Mouse (Mus musculus) heart, embryonic 10.5 days (tissue): ENCODE results near the gene Ttll12. TPM values are rescaled to one million over a fixed set of nuclear protein-coding genes. Genes with fewer than 3 reads are reported as not detected.

ENCODE experiments used
- DNase-seq: peaks from one replicate; pipeline ENCODE4 v3.0.0-alpha.2; 2017; ENCODE audit warnings: low spot score
- H3K27ac ChIP-seq: fragments of 300-500 bp; sonication (generic); 2 replicates; pipeline ENCODE4 v1.5.1; 2016; ENCODE audit warnings: mild to moderate bottlenecking
- H3K27me3 ChIP-seq: fragments of 300-500 bp; sonication (generic); 2 replicates; pipeline ENCODE4 v1.6.1; 2016; ENCODE audit warnings: mild to moderate bottlenecking; ENCODE audit not compliant: poor library complexity, insufficient read depth, severe bottlenecking
- H3K36me3 ChIP-seq: fragments of 300-500 bp; sonication (generic); 2 replicates; pipeline ENCODE4 v1.6.1; 2016; ENCODE audit warnings: mild to moderate bottlenecking, moderate library complexity
- H3K4me1 ChIP-seq: fragments of 300-500 bp; sonication (generic); 2 replicates; pipeline ENCODE4 v1.6.1; 2016; ENCODE audit warnings: mild to moderate bottlenecking
- H3K4me3 ChIP-seq: fragments of 300-500 bp; sonication (generic); 2 replicates; pipeline ENCODE4 v1.5.1; 2016; ENCODE audit warnings: mild to moderate bottlenecking, moderate library complexity
- H3K9me3 ChIP-seq: fragments of 300-500 bp; sonication (generic); 2 replicates; pipeline ENCODE4 v1.6.1; 2016; ENCODE audit warnings: mild to moderate bottlenecking, moderate library complexity
- WGBS: fragments of 180-500 bp; shearing (Covaris S2); methylation state at CpG from one replicate; pipeline ENCODE4 v1.1.7; 2016; 5-methylcytosine and 5-hydroxymethylcytosine counted together
- polyA plus RNA-seq: library from polyadenylated mRNA; unstranded; fragments of >200 nt; fragmentation: Nextera tagmentation; extraction: Ambion mirVana; gene quantifications from 2 replicates; pipeline ENCODE4 v1.2.1, GENCODE M21; 2016

Ttll12 gene
- polyA plus RNA-seq, 1 experiment from 2014 or later = 44.0 TPM

DNA sequence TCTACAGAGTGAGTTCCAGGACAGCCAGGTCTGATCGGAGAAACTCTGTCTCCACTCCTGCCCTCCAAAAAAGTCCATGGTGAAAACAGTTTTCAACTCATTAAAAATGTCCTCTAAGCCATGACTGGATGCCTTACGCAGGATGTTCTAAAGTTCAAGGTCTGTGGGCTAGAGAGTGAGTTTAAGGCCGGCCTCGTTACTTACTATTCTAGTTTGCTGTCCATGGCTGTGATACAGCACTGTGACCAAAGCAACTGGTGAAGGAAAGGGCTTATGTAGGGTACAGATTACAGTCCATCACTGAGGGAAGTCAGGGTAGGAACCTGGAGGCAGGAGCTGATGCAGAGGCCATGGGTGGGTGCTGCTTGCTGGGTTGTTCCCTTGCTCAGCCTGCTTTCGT is 26.4 kb downstream of the Ttll12 start:
- no peak for DNase-seq
- 91% methylated on average over 5 of the region's 5 CpGs for WGBS
- 0 out of 2 replicates have a peak, but pooled peaks cover 3% of the 10 kb centered on the region for H3K27me3 ChIP-seq
- peaks cover 10% of the 10 kb centered on the region; the same call in 1 of the 2 replicates for H3K36me3 ChIP-seq
- no peak overlapping the region for H3K27ac ChIP-seq
- peaks cover 14% of the 10 kb centered on the region; the same call in 1 of the 2 replicates for H3K4me1 ChIP-seq
- H3K9me3 ChIP-seq = no peaks in the 10 kb centered on the region
- H3K4me3 ChIP-seq = no peak overlapping the region

DNA sequence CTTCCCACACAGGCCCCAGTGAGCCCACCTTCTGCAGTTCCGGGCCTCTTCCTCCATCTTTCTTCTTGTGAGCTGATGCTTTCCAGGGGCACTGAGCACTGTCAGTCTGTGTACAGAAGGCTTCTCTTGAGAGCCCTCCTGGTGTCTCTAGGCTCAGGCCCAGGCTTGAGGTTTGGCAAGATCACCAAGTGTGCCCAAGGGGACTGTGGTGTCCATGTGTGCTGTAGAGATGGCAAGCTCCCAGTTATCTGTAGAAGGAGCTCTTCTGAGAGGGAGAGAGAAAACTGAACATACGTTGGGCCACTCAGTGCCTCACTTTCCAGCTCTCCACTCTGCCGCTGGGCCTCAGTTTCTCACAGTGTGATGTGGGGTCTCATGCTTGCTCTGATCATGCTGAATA is 27.2 kb downstream of the Ttll12 start:
- H3K27me3 ChIP-seq = 0 out of 2 replicates have a peak, but pooled peaks cover 3% of the 10 kb centered on the region
- peaks cover 9% of the 10 kb centered on the region; the same call in 1 of the 2 replicates for H3K36me3 ChIP-seq
- 84% methylated on average over 3 of the region's 3 CpGs for WGBS
- no peak overlapping the region for H3K27ac ChIP-seq
- no peak for DNase-seq
- H3K4me3 ChIP-seq = no peak overlapping the region
- peaks cover 23% of the 10 kb centered on the region; the same call in 1 of the 2 replicates for H3K4me1 ChIP-seq
- H3K9me3 ChIP-seq = no peaks in the 10 kb centered on the region

DNA sequence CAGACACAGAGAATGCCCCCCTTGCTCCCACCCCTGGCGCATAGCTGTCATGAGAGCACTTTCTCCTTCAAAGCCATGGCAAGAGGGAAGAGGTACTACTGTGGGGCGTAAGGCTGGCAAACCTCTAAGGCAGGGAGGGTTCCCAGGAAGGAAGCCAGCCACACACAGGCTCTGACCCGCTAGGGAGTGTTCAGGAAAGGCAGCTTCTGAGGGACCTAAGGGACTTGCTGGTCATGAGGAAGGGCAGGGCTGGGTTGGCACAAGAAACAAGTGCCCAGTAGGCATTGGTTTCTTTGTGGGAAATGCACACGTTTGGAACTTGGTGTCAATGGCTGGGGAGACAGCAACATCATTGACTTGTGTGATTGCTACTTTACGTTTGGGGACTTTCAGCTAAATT is 29.0 kb downstream of the Ttll12 start:
- peaks cover 23% of the 10 kb centered on the region; the same call in 1 of the 2 replicates for H3K4me1 ChIP-seq
- no peak overlapping the region for H3K4me3 ChIP-seq
- no peaks in the 10 kb centered on the region for H3K36me3 ChIP-seq
- WGBS = 75% methylated on average over 5 of the region's 5 CpGs
- H3K27ac ChIP-seq = peak overlapping the region; percentile 36; the same call in 1 of the 2 replicates
- H3K9me3 ChIP-seq = no peaks in the 10 kb centered on the region
- H3K27me3 ChIP-seq = 0 out of 2 replicates have a peak, but pooled peaks cover 3% of the 10 kb centered on the region
- DNase-seq = no peak

DNA sequence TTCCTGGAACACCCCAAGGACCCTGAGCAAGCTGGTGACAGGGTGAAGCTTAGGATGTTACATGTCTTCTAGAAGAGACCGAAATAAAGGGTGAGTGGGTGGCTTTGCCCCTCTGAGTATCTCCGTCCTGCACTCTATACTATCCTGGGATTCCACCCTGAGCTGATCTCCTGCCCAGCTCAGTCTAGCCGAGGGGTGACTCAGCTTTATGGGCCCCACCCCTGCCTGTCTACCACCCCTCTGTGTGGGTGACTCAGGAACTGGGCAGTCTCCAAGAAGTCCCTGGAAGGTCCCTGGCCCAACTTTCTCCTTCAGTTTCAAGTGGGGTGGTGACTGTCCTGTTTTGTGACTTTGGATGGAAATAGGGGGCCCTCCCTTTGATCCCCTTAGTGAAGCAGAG is 29.5 kb downstream of the Ttll12 start:
- no peaks in the 10 kb centered on the region for H3K9me3 ChIP-seq
- peak; percentile 84 for DNase-seq
- peak overlapping the region; percentile 42; the same call in 1 of the 2 replicates for H3K27ac ChIP-seq
- H3K4me1 ChIP-seq = peaks cover 23% of the 10 kb centered on the region; the same call in 1 of the 2 replicates
- 69% methylated on average over 3 of the region's 3 CpGs for WGBS
- H3K4me3 ChIP-seq = no peak overlapping the region
- no peaks in the 10 kb centered on the region for H3K36me3 ChIP-seq
- 0 out of 2 replicates have a peak, but pooled peaks cover 3% of the 10 kb centered on the region for H3K27me3 ChIP-seq

DNA sequence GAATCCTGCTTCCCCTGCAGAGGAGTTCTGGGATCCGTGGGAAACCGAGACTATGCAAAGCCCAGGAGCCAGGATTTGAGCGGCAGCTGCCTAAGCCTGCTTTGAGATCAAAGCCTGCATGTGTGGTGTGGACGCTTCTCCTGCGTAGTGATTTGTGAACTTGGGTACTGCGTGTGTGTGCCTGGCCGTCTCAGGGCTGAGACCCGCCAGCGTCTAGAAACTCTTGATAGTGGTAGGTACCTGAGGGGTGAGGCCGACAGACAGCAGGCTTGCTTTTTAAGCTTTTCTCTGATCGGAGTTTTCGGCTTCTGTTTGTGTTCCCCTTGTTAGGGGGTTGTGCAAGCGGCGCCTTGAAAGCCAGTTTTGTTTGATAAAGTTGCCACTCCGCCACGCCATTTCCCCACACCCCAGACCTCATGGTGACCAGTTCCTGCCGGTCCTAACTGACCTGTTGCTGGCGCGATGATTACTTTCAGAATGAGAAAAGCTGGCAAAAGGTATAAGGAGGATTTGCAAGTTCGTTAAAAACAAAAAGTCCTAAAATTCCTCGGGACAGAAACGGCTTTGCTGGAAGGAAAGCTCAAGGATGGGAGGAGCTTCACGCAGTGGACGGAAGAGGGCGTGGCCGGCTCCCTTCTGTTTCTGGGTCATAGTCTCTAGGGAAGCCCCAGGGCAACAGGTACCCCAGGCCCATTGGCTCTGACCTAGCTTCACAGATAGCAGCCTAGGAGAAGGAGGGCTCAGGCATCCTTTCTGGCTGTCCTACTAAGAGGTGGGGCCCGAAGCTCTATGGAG is 30.9 kb downstream of the Ttll12 start:
- Histone ChIP-seq H3K4me1 (peaks cover 23% of the 10 kb centered on the region; the same call in 1 of the 2 replicates), H3K36me3 (no peaks in the 10 kb centered on the region), H3K9me3 (no peaks in the 10 kb centered on the region), H3K27me3 (0 out of 2 replicates have a peak, but pooled peaks cover 3% of the 10 kb centered on the region), H3K27ac (peak overlapping the region; percentile 87), H3K4me3 (peak overlapping the region; percentile 69)
- peak; percentile 87 for DNase-seq
- WGBS = 2% methylated on average over 27 of the region's 27 CpGs

DNA sequence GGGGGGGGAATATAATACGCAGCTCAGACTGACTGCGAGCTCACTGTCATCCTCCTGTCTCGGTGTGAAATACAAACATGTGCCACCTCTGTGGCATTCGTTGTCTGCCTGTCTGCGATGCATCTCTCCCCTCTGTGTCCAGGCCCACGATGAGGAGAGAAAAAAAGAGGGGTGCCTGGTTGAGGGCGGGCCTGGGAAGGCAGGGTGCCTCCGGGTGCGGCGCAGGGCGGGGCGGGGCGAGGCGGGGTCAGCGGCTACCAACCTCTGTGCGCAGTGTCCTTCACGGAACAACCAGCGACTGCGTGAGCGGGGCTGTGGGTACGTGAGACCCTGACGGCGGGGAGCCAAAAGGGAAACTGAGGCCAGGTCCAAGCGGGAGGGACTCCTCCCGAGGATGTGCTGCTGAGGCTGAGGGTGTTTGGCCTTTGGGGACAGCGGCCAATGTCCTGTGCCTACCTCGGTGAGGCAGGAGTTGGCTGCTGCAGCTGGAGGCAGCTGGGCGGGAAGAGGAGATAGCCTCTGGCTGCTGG is 31.6 kb downstream of the Ttll12 start, which contains the start of the genes Tspo and Mcat:
TSS of gene Tspo (plus strand) at position 266 of the 530 bp plus-strand sequence.
TSS of gene Mcat (minus strand) at position 461 of the 530 bp plus-strand sequence.
- under 1% methylated on average over 28 of the region's 28 CpGs for WGBS
- DNase-seq = peak; percentile 86
- peak within 1 kb of the TSS; percentile 87 for H3K27ac ChIP-seq
- 0 out of 2 replicates have a peak, but pooled peaks cover 3% of the 10 kb centered on the region for H3K27me3 ChIP-seq
- H3K4me1 ChIP-seq = peaks cover 23% of the 10 kb centered on the region; the same call in 1 of the 2 replicates
- no peaks in the 10 kb centered on the region for H3K9me3 ChIP-seq
- H3K36me3 ChIP-seq = no peaks in the 10 kb centered on the region
- peak within 1 kb of the TSS; percentile 69 for H3K4me3 ChIP-seq

DNA sequence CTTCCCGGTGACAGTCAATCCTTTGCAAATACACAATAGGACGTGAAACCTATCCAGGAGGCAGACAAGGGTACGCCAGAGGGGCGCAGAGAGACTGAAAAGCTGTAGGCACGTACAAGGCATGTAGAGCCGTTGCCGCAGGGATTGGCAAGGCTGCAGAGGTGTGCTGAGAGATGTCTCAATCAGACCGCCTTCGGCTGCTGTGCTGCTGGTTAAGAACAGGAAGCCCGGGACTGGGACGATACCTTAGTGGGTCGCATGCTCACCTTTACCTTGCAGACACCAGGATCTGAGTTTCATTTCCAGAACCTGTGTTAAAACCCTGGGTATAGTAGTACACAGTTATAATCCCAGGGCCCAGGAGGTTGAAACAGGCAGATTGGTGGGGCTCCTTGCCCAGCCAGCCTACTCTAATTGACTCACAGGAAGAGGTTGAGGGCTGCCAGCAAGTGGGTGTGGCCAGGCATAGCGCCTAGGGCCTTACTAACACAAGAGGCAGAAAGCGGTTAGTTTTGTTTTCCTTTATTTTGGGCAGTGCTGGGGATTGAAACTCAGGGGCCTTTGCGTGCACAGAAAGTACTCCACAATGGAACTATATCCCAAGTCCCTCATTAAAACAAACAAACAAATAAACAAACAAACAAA is 32.2 kb downstream of the Ttll12 start:
- Histone ChIP-seq H3K4me1 (peaks cover 23% of the 10 kb centered on the region; the same call in 1 of the 2 replicates), H3K36me3 (no peaks in the 10 kb centered on the region), H3K27me3 (0 out of 2 replicates have a peak, but pooled peaks cover 3% of the 10 kb centered on the region), H3K9me3 (no peaks in the 10 kb centered on the region), H3K4me3 (peak overlapping the region; percentile 69), H3K27ac (peak overlapping the region; percentile 87; the same call in 1 of the 2 replicates)
- WGBS = 27% methylated on average over 15 of the region's 15 CpGs
- no peak for DNase-seq

DNA sequence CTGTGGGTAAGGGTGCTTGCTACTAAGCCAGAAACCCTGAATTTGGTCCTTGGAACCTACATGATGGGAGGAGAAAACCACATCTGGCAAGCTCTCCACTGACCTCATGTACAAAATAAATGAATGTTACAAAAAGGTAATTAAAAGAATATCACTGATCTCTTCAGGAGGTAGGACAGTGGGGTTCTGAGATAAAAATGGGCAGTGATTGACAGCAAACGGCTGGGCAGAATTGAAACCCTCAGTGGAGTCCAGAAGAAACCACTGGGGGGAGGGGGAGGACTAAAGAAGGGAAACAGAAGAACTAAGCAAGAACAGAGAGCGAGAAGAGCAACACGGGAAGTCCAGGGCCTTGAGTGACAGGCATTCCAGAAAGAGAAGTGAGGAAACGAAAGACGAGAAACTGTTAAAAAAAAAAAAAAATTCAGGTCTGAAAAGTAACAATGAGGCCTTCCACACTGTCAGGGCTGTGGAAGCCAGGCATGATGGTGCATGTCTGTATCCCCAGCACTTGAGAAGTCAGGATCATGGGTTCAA is 33.9 kb downstream of the Ttll12 start:
- H3K36me3 ChIP-seq = no peaks in the 10 kb centered on the region
- WGBS = 55% methylated on average over 5 of the region's 5 CpGs
- DNase-seq = no peak
- no peaks in the 10 kb centered on the region for H3K9me3 ChIP-seq
- 0 out of 2 replicates have a peak, but pooled peaks cover 3% of the 10 kb centered on the region for H3K27me3 ChIP-seq
- peaks cover 23% of the 10 kb centered on the region; the same call in 1 of the 2 replicates for H3K4me1 ChIP-seq
- H3K4me3 ChIP-seq = no peak overlapping the region
- no peak overlapping the region for H3K27ac ChIP-seq

DNA sequence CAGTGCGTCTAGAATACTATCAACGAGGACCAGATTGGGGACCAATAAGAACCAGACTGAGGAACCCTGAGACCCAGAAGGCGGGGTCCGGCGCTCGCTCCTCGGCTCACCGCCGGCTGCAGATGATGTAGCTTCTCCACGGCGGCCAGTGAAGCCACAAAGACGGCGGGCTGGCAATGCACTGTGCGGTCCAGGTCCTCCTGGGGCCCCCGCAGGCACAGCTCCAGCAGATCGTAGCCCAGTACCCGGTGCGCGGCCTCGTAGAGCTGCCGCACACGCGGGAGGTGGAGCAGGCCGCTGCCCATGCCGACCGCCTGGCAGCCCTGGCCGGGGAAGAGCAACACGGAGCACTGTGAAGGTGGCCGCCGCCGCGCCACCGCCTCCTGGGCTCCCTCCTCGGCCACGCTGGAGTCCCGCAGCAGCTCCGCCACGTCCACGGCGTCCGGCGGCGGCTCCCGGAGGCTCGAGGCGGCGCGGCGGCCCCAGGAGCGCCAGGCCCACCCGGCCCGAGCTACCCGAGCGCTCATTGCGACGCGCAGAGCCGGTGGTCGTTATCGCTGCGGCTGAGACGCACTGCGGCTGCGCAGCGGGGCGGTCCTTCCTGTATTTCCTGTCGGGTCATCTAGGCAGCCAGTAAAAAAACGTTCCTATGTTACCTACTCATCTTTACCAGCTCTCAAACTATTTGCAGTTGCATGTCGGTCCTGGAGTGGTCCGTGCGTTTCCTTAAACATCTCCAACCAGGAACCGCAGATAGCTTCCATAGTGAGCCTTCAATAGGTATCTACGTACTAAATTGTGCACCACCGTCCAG is 39.6 kb downstream of the Ttll12 start:
- peaks cover 28% of the 10 kb centered on the region for H3K36me3 ChIP-seq
- H3K27me3 ChIP-seq = no peaks in the 10 kb centered on the region
- under 1% methylated on average over 74 of the region's 74 CpGs for WGBS
- peak overlapping the region; percentile 97 for H3K4me3 ChIP-seq
- H3K4me1 ChIP-seq = peaks cover 12% of the 10 kb centered on the region
- peak; percentile 95 for DNase-seq
- peak overlapping the region; percentile 96 for H3K27ac ChIP-seq
- H3K9me3 ChIP-seq = no peaks in the 10 kb centered on the region

DNA sequence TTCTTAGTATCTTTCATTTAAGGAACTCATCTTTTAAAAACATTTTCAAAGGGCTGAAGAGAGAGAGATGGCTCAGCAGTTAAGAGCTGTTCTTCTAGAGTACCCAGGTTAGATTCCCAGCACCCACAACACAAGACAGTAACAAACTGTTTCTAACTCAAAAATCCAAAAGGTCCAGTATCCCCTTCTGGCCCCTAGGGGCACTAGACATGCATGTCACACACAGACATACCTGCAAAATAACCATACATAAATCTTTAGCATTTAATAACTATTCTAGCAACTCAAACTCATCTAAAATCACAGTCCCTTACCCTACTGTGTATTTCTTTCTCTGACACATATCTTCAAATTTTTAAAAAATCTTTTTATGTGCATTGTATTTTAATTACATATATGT is 41.1 kb downstream of the Ttll12 start:
- no peaks in the 10 kb centered on the region for H3K27me3 ChIP-seq
- peaks cover 12% of the 10 kb centered on the region for H3K4me1 ChIP-seq
- DNase-seq = no peak
- no peaks in the 10 kb centered on the region for H3K9me3 ChIP-seq
- H3K27ac ChIP-seq = no peak overlapping the region
- H3K4me3 ChIP-seq = no peak overlapping the region
- H3K36me3 ChIP-seq = peaks cover 44% of the 10 kb centered on the region

DNA sequence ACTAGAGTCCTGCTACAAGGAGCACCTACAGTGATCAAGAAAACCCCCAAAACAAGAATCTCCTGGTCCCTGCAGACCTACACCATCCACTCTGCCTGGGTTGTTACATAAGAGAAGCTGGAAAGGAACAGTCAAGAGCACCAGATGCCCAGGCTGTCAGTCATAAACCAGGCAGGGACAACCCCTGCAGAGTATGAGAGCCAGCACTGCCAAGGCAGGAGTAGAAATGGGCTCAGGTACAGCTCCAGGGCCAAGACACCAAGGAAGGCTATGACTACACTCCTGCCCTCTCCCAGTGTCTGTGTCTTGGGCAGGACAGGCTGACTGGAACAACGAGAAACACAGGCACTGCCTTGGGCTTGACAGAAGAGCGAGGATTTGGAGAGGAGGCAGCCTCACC is 44.8 kb downstream of the Ttll12 start:
- Histone ChIP-seq H3K27ac (no peak overlapping the region), H3K36me3 (peaks cover 81% of the 10 kb centered on the region), H3K4me1 (peaks cover 7% of the 10 kb centered on the region), H3K27me3 (no peaks in the 10 kb centered on the region), H3K4me3 (no peak overlapping the region), H3K9me3 (no peaks in the 10 kb centered on the region)
- no peak for DNase-seq
- 83% methylated on average over 2 of the region's 2 CpGs for WGBS

DNA sequence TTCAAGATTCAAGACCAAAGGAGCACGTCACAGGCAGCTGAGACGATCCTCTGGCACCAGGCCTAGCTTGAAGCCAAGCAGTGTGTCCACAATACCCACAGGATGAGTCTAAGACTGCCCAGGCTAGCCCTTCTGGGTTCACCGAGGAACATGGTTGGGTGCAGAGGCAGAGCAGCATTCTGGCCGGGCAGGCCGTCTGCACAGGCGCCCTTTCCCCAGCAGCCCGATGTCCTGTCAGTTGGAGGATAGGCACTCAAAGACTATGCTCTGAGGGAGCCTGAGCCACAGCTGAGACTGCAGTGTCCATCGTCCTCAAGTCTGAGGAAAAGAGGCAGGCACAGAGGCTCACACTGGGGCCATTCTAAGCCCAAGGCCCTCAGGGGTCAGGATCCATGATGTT is 47.8 kb downstream of the Ttll12 start:
- Histone ChIP-seq H3K9me3 (no peaks in the 10 kb centered on the region), H3K27ac (no peak overlapping the region), H3K36me3 (peaks cover 99% of the 10 kb centered on the region), H3K4me3 (no peak overlapping the region), H3K4me1 (no peaks in the 10 kb centered on the region; the same call in 1 of the 2 replicates), H3K27me3 (no peaks in the 10 kb centered on the region)
- DNase-seq = no peak
- 90% methylated on average over 8 of the region's 8 CpGs for WGBS
